Mouse (Mus musculus): Measurements from ENCODE around the gene Sdhaf1. TPM values are rescaled to one million over a fixed set of nuclear protein-coding genes. Genes with fewer than 3 reads are reported as not detected.

The Sdhaf1 gene
- polyA plus RNA-seq (2012; rRNA removed), result 30.7 and 44.4 TPM in 2 replicates

GRCm38 (mm10) chr7:30323795-30324194, at the start of gene Sdhaf1:
Sdhaf1 (minus strand) TSS chr7:30323895.

GRCm38 (mm10) chr7:30362652-30363343, 39.1 kb upstream of the Sdhaf1 start, which contains the start of gene Lrfn3:
Lrfn3 (minus strand) TSS chr7:30362772.

DNA sequence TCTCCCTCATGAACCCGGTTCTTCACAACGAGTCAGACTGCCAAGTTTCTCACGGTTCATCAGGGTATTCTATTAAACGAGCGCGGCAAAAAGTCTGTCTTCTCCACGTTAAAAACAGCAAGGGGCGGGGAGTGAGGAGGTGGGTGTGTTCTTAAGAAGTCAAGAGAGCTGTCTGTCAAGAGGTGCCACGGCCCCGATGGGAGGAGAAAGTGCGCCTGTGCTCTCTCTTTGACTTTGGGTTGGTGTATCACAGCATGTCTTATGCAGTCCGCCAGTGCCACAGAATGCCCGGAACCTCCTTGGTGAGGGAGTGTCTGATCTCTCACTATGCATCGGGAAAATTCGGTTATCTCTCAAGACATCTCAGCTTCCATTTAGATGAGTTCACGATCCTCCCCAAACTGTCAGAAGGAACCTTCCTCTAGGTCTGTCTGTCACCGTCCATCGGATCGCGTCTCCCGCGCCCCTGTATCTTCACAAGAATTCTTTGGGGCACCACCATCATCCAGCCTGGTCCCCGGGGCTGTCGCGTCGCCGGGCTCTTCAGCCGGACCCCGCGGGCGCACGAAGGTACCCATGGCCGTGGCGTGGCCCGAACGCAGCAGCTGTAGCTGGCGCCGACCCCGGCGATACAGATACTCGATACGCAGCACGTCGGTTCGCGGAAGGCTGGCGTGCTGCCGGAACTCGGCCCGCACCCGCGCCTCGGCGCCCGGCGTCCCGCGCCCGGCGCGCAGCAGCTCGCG, 2.0 kb downstream of the Sdhaf1 start, which contains the start of gene E130208F15Rik:
TSS of gene E130208F15Rik (plus strand) at position 202 of the 746 bp plus-strand sequence.

GRCm38 (mm10) chr7:30314721-30315155, 9.0 kb downstream of the Sdhaf1 start, which contains the start of gene Syne4:
Syne4 (plus strand) TSS chr7:30314807.

DNA sequence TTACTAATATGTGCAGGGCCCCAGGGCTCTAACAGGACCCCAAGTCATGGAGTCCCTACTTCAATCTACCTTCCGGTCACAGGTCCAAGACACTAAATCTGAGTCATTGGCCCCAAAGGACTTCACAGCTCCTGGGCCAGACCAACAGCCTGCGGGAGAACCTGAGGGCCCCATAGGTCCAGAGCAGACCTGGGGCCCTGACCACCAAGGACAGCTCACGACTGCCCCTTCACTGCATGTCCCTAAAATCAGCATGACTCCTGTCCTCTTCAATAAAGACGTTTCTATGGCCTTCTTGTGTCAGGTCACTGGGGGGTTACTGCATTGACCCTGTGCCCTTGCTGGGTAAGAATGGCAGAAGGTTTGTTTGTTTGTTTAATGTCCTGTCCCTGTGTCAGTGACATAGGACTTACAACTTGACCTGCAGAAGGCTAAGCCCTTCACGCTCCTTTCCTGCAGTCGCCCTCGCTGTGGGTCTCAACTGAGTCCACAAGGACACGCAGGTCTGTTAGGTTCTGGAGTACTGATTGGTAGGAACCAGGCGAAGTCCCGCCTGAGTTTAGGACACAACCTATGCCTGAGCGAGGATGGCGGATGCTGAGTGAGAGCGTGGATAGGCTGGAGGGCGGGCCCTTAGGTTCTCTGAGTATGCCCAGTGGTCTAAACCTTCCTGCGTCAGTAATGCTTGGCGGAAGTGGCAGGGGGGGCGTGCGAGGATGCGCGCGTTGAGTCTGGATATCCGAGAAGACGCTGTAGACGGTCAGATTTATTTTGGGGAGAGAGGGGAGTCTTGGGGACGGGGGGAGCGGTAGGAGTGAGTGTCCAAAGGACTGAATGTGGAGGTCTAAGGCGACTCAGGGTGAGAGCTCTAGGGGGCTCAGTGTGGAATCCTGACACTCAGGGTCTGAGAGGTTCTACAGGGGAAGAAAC, 15.4 kb downstream of the Sdhaf1 start, which contains the start of gene Alkbh6:
TSS of gene Alkbh6 (plus strand) at position 642 of the 930 bp plus-strand sequence.

DNA sequence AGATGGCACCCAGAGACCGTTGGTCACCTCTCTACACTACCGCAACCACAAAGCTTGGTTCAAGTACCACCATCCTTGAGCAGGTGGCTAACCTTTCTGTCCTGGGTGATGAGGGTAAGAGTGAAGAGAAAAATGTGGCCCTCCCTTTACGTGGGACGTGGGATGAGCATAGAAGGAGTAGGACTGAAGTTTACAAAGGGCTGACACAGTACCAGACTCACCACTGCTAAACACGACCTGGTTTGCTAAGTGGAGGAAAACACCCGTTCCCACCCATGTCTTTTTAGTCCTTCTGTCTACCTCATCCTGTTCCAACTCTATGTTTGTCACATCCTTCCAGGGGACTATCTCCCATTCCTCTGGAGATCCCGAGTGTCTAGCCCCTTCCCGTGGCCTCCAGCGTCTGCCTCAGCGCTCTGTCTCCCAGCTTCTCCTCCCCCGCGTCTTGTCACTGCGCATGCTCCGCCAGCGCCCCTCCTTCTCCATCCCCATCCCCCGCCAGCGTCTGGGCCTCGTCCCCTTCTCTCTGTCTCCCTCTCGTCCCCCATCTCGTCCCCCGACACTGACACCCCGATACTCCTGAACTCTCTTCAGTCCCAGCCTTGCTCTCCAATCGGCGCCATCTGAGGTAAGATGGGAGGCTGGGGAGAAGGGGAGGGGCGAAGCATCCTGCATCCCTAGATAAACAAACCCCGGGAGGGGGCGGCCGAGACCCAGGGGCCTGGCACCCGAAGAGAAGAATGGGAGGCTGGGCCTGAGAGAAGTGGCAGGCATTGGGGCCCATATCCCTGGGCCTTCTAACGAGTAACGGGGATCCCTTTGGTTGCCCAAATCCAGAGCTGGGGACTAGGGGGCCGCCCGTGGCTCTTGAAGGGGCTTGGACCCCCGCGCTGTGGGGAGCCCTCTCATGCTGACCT, 32.2 kb downstream of the Sdhaf1 start, which contains the start of gene Clip3:
TSS of gene Clip3 (plus strand) at position 514 of the 917 bp plus-strand sequence.

GRCm38 (mm10) chr7:30279951-30280669, 43.6 kb downstream of the Sdhaf1 start, which contains the start of the genes Thap8 and Wdr62:
Thap8 (plus strand) TSS chr7:30280094.
Wdr62 (minus strand) TSS chr7:30280419.

Other genes starting within 250 kb of the Sdhaf1 start
- gene Gm26920, start 233.5 kb downstream of the Sdhaf1 start, polyA plus RNA-seq (2012; rRNA removed), result 0.17 TPM in 1 of 2 replicates, not detected in the other
- gene Zfp566, start 233.4 kb downstream of the Sdhaf1 start, polyA plus RNA-seq (2012; rRNA removed), result 1.4 and 1.5 TPM in 2 replicates
- 16.3 and 17.8 TPM in 2 replicates for gene Zfp260, start 229.1 kb downstream of the Sdhaf1 start, polyA plus RNA-seq (2012; rRNA removed)
- gene Zfp382, start 202.0 kb downstream of the Sdhaf1 start, polyA plus RNA-seq (2012; rRNA removed), result 1.4 and 1.6 TPM in 2 replicates
- gene Zfp146, start 154.1 kb downstream of the Sdhaf1 start, polyA plus RNA-seq (2012; rRNA removed), result 15.8 and 17.8 TPM in 2 replicates
- gene Cox7a1, start 139.8 kb downstream of the Sdhaf1 start, polyA plus RNA-seq (2012; rRNA removed), result 5.5 and 7.1 TPM in 2 replicates
- 713 and 1,238 TPM in 2 replicates for gene Capns1, start 125.1 kb downstream of the Sdhaf1 start, polyA plus RNA-seq (2012; rRNA removed)
- 136 and 192 TPM in 2 replicates for gene Polr2i, start 91.9 kb downstream of the Sdhaf1 start, polyA plus RNA-seq (2012; rRNA removed)
- gene Tbcb, start 91.6 kb downstream of the Sdhaf1 start, polyA plus RNA-seq (2012; rRNA removed), result 61.2 and 66.3 TPM in 2 replicates
- not detected in 2 replicates for gene Ovol3, start 88.2 kb downstream of the Sdhaf1 start, polyA plus RNA-seq (2012; rRNA removed)
- gene Thap8, start 43.8 kb downstream of the Sdhaf1 start, polyA plus RNA-seq (2012; rRNA removed), result 0.30 and 0.32 TPM in 2 replicates
- gene Wdr62, start 43.5 kb downstream of the Sdhaf1 start, polyA plus RNA-seq (2012; rRNA removed), result 28.0 and 38.0 TPM in 2 replicates
- gene Clip3, start 32.2 kb downstream of the Sdhaf1 start, polyA plus RNA-seq (2012; rRNA removed), result 34.0 and 48.6 TPM in 2 replicates
- 232 and 247 TPM in 2 replicates for gene Alkbh6, start 15.2 kb downstream of the Sdhaf1 start, polyA plus RNA-seq (2012; rRNA removed)
- 46.3 and 55.1 TPM in 2 replicates for gene Syne4, start 9.1 kb downstream of the Sdhaf1 start, polyA plus RNA-seq (2012; rRNA removed)
- gene E130208F15Rik, start 2.2 kb downstream of the Sdhaf1 start, polyA plus RNA-seq (2012; rRNA removed), result 1.1 and 1.9 TPM in 2 replicates
- gene Lrfn3, start 38.9 kb upstream of the Sdhaf1 start, polyA plus RNA-seq (2012; rRNA removed), result 32.0 and 32.3 TPM in 2 replicates
- 122 and 192 TPM in 2 replicates for gene Tyrobp, start 89.9 kb upstream of the Sdhaf1 start, polyA plus RNA-seq (2012; rRNA removed)
- gene Hcst, start 96.0 kb upstream of the Sdhaf1 start, polyA plus RNA-seq (2012; rRNA removed), result 10.0 and 17.3 TPM in 2 replicates
- gene Nfkbid, start 97.8 kb upstream of the Sdhaf1 start, polyA plus RNA-seq (2012; rRNA removed), result 2.7 and 3.1 TPM in 2 replicates
- 8.6 and 11.4 TPM in 2 replicates for gene Aplp1, start 121.6 kb upstream of the Sdhaf1 start, polyA plus RNA-seq (2012; rRNA removed)
- gene Kirrel2, start 133.8 kb upstream of the Sdhaf1 start, polyA plus RNA-seq (2012; rRNA removed), result not detected in 2 replicates
- gene Nphs1, start 134.4 kb upstream of the Sdhaf1 start, polyA plus RNA-seq (2012; rRNA removed), result not detected in 2 replicates
- 0.24 and 0.52 TPM in 2 replicates for gene Prodh2, start 169.7 kb upstream of the Sdhaf1 start, polyA plus RNA-seq (2012; rRNA removed)
- 26.8 and 28.0 TPM in 2 replicates for gene Arhgap33, start 211.2 kb upstream of the Sdhaf1 start, polyA plus RNA-seq (2012; rRNA removed)
- gene Hspb6, start 228.3 kb upstream of the Sdhaf1 start, polyA plus RNA-seq (2012; rRNA removed), result 35.0 and 43.0 TPM in 2 replicates
- gene Proser3, start 228.4 kb upstream of the Sdhaf1 start, polyA plus RNA-seq (2012; rRNA removed), result 16.8 and 22.1 TPM in 2 replicates
- gene Lin37, start 235.9 kb upstream of the Sdhaf1 start, polyA plus RNA-seq (2012; rRNA removed), result 38.6 and 52.1 TPM in 2 replicates
- 54.3 and 70.9 TPM in 2 replicates for gene U2af1l4, start 239.4 kb upstream of the Sdhaf1 start, polyA plus RNA-seq (2012; rRNA removed)
- gene Gm49396, start 239.4 kb upstream of the Sdhaf1 start, polyA plus RNA-seq (2012; rRNA removed), result 1.2 and 1.7 TPM in 2 replicates
- 84.6 and 110 TPM in 2 replicates for gene Psenen, start 239.7 kb upstream of the Sdhaf1 start, polyA plus RNA-seq (2012; rRNA removed)
- 5.7 and 6.6 TPM in 2 replicates for gene Igflr1, start 241.5 kb upstream of the Sdhaf1 start, polyA plus RNA-seq (2012; rRNA removed)